Mouse (Mus musculus) brown adipose tissue, adult 24 weeks (tissue): ENCODE data around the gene Krtap4-1. TPM values are rescaled to one million over a fixed set of nuclear protein-coding genes. Genes with fewer than 3 reads are reported as not detected.
"Not testable (repeated sequence)": the region's sequence is repeated elsewhere in the genome, so short reads cannot be mapped to it uniquely, and the experiment has no call there.

Experiments used
- H3K27ac ChIP-seq: fragments of 200-500 bp; replicated peaks from 2 replicates; pipeline ENCODE4 v1.5.1; 2012; ENCODE audit warnings: low read depth, mild to moderate bottlenecking, low read length
- H3K4me1 ChIP-seq: fragments of 200-500 bp; 2 replicates; pipeline ENCODE4 v1.6.1; 2012; ENCODE audit warnings: low read length, mixed read lengths; ENCODE audit not compliant: control insufficient read depth, insufficient read depth, insufficient read length
- H3K4me3 ChIP-seq: fragments of 200-500 bp; 2 replicates; pipeline ENCODE4 v1.5.1; 2012; ENCODE audit warnings: low read depth, mild to moderate bottlenecking, low read length, moderate library complexity; ENCODE audit not compliant: insufficient read depth
- polyA plus RNA-seq: library from polyadenylated mRNA; stranded (reverse); fragments of >200 nt; gene quantifications from 2 replicates; pipeline ENCODE4 v1.2.4, GENCODE M21; 2012; ENCODE audit not compliant: missing spikeins, insufficient read depth, insufficient read length

Gene Krtap4-1
- not detected in 2 replicates for polyA plus RNA-seq

GRCm38 (mm10) chr11:99628138-99628537 is at the start of gene Krtap4-1:
Gene Krtap4-1, minus strand, starts transcription at chr11:99628238.
- no peak within 1 kb of the TSS for H3K4me3 ChIP-seq
- no peak within 1 kb of the TSS for H3K27ac ChIP-seq
- no peaks in the 10 kb centered on the region for H3K4me1 ChIP-seq

- Histone ChIP-seq H3K27ac (no peak within 1 kb of the TSS), H3K4me3 (no peak within 1 kb of the TSS), H3K4me1 (no peaks in the 10 kb centered on the region)
These were observed 37.8 kb upstream of the Krtap4-1 start, which contains the start of gene Krtap4-6 for GRCm38 (mm10) chr11:99665860-99666259. Gene Krtap4-6, minus strand, starts transcription at chr11:99665960.

GRCm38 (mm10) chr11:99662802-99663201 is 34.8 kb upstream of the Krtap4-1 start:
- no peak overlapping the region for H3K27ac ChIP-seq
- no peaks in the 10 kb centered on the region for H3K4me1 ChIP-seq
- H3K4me3 ChIP-seq: no peak overlapping the region

- H3K27ac ChIP-seq: no peak overlapping the region
These were observed 31.2 kb upstream of the Krtap4-1 start for GRCm38 (mm10) chr11:99659256-99659655.

GRCm38 (mm10) chr11:99658467-99659010 is 30.5 kb upstream of the Krtap4-1 start, which contains the start of gene Gm11563:
Gene Gm11563, minus strand, starts transcription at chr11:99658960.
- not testable (repeated sequence) for H3K4me3 ChIP-seq, H3K27ac ChIP-seq, H3K4me1 ChIP-seq

More at GRCm38 (mm10) chr11:99659256-99659655, 31.2 kb upstream of the Krtap4-1 start:
- Histone ChIP-seq H3K4me1 (no peaks in the 10 kb centered on the region), H3K4me3 (no peak overlapping the region)

DNA sequence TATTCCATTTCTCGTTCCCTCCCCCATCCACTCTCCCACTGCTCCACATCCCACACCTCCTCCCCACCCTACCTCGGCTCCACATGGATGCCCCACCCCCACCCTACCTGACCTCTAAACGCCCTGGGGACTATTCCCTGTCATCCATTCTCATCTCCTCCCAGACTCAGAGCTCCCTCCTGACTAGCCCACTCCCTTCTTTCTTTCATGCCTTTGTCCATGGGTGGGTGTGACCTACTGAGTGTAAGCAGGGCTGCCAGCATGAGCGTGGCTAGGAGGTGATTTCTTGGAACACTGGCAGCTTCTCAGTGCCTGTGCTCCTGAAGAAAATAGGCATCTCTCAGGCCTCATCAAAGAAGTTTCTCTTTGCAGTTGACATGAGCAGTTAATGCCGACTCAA is 29.0 kb upstream of the Krtap4-1 start:
- no peak overlapping the region for H3K4me3 ChIP-seq
- H3K27ac ChIP-seq: no peak overlapping the region

DNA sequence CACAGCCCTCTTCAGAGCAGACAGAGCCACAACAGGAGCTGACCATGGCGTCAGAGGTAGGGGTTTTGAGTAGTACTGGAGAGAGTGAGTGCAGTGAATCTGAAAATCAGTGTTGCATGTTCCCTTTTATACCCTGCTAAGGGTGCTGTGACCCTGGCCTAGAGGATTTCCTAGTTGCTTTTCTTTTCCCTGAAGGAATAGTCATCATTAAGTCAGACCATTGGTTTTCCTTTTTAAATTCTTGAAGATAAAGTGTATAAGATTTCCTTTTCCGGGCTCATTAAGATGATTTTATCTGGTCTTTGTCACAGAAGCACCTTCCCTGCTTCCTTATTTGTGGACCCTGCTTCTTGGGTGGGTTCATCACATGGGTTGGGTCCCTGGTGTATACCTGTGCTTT is 22.1 kb upstream of the Krtap4-1 start, which contains the start of gene Gm11555:
Gm11555 (minus strand) TSS at position 101 of the 400 bp plus-strand sequence.
- Histone ChIP-seq H3K4me1 (no peaks in the 10 kb centered on the region), H3K27ac (no peak within 1 kb of the TSS)

More for the DNA sequence above, 29.0 kb upstream of the Krtap4-1 start:
- H3K4me1 ChIP-seq: no peaks in the 10 kb centered on the region

DNA sequence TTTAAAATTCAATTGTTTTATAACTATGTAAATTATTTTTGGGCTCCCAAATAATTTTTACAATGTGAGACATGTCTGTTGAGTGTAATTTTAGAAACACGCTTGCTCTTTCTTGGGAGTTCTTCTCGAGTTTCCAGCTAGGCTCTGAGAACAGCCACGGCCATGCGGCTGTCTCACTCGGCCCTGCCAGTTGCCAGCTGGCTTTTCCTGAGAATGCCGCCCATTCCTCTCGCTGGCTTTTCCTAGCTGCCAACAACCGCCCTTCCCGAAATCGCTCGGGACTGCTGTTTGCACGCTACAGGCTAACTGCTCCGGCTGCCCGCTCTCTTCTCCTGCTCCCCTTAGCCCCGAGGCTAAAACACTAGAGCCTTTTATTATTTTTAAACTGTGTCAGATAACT is 18.4 kb upstream of the Krtap4-1 start:
- Histone ChIP-seq H3K4me1 (no peaks in the 10 kb centered on the region), H3K27ac (no peak overlapping the region), H3K4me3 (no peak overlapping the region)

More for the DNA sequence above, 22.1 kb upstream of the Krtap4-1 start, which contains the start of gene Gm11555:
- no peak within 1 kb of the TSS for H3K4me3 ChIP-seq

- no peak overlapping the region for H3K27ac ChIP-seq
- no peak overlapping the region for H3K4me3 ChIP-seq
- no peaks in the 10 kb centered on the region for H3K4me1 ChIP-seq
These were observed 16.3 kb upstream of the Krtap4-1 start for GRCm38 (mm10) chr11:99644351-99644750.

DNA sequence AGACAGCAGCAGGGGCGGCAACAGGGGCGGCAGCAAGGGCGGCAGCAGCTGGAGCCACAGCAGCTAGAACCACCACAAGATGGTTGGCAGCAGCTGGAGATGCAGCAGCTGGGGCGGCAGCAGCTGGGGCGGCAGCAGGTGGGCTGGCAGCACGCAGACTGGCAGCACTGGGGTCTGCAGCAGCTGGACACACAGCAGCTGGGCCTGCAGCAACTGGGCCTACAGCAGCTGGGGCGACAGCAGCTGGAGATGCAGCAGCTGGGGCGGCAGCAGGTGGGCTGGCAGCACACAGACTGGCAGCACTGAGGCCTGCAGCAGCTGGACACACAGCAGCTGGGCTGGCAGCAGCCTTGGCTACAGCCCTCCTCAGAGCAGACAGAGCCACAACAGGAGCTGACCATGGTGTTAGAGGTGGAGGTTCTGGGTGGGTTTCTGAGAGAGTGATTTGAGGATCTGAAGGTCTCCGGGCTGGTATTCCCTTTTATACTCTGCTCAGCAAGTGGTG is 15.6 kb upstream of the Krtap4-1 start, which contains the start of gene Krtap4-7:
Krtap4-7 (minus strand) TSS at position 455 of the 505 bp plus-strand sequence.
- not testable (repeated sequence) for H3K4me3 ChIP-seq, H3K4me1 ChIP-seq, H3K27ac ChIP-seq

GRCm38 (mm10) chr11:99640926-99641325 is 12.9 kb upstream of the Krtap4-1 start:
- H3K4me3 ChIP-seq: no peak overlapping the region
- H3K27ac ChIP-seq: no peak overlapping the region

GRCm38 (mm10) chr11:99637086-99637485 is 9.0 kb upstream of the Krtap4-1 start:
- Histone ChIP-seq H3K4me3 (no peak overlapping the region), H3K27ac (no peak overlapping the region), H3K4me1 (no peaks in the 10 kb centered on the region)

More at GRCm38 (mm10) chr11:99640926-99641325, 12.9 kb upstream of the Krtap4-1 start:
- H3K4me1 ChIP-seq: no peaks in the 10 kb centered on the region

DNA sequence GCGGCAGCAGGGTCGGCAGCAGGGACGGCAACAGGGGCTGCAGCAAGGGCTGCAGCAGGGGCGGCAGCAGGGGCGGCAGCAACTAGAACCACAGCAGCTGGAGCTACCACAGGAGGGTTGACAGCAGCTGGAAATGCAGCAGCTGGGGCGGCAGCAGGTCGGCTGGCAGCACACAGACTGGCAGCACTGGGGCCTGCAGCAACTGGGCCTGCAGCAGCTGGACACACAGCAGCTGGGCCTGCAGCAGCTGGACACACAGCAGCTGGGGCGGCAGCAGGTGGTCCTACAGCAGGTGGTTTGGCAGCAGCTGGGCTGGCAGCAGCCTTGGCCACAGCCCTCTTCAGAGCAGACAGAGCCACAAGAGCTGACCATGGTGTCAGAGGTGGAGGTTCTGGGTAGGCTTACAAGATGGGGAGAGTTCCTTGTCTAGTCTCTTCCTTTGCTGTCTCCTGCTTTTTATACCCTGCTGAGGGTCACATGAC is 6.7 kb upstream of the Krtap4-1 start, which contains the start of gene Krtap4-2:
Krtap4-2 (minus strand) TSS at position 432 of the 482 bp plus-strand sequence.
- no peak within 1 kb of the TSS for H3K4me3 ChIP-seq
- H3K4me1 ChIP-seq: no peaks in the 10 kb centered on the region
- no peak within 1 kb of the TSS for H3K27ac ChIP-seq

- H3K4me3 ChIP-seq: no peak overlapping the region
- H3K4me1 ChIP-seq: no peaks in the 10 kb centered on the region
- H3K27ac ChIP-seq: no peak overlapping the region
These were observed 5.3 kb upstream of the Krtap4-1 start for GRCm38 (mm10) chr11:99633293-99633692.

DNA sequence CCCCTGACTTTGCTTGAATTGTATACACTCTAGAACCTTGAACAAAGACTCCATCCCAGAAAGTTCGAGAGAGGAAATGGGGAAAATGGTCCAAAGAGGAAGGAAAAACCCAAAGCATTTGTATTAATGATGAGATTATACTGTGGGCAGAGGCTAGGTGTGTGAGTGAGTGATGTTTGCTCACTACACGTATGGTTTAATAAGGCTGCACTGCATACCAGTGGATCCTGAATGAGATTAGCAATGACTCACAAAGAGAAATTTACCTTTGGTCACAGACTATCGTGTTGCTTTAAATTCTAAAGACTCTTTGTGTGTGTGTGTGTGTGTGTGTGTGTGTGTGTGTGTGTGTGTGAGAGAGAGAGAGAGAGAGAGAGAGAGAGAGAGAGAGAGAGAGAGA is 2.9 kb upstream of the Krtap4-1 start:
- H3K4me3 ChIP-seq: no peak overlapping the region
- no peaks in the 10 kb centered on the region for H3K4me1 ChIP-seq
- no peak overlapping the region for H3K27ac ChIP-seq

GRCm38 (mm10) chr11:99620335-99620734 is 7.7 kb downstream of the Krtap4-1 start, which contains the start of gene Gm11562:
Gene Gm11562, minus strand, starts transcription at chr11:99620435.
- Histone ChIP-seq H3K4me3 (no peak within 1 kb of the TSS), H3K4me1 (no peaks in the 10 kb centered on the region), H3K27ac (no peak within 1 kb of the TSS)
